Mouse (Mus musculus): ENCODE data around the gene Nmnat3. TPM values are rescaled to one million over a fixed set of nuclear protein-coding genes. Genes with fewer than 3 reads are reported as not detected.
"Not testable (repeated sequence)": the region's sequence is repeated elsewhere in the genome, so short reads cannot be mapped to it uniquely, and the experiment has no call there.

Nmnat3 gene
- polyA plus RNA-seq (2015; fragmentation: Nextera tagmentation; extraction: Ambion mirVana) = 6.4 and 6.6 TPM in 2 replicates

- H3K9me3 ChIP-seq; H3K27me3 ChIP-seq; H3K27ac ChIP-seq; H3K9ac ChIP-seq; ATAC-seq (ENCODE audit: borderline replicate concordance, extremely low read depth, low FRiP score, low TSS enrichment); H3K4me3 ChIP-seq; H3K4me1 ChIP-seq; H3K4me2 ChIP-seq; H3K36me3 ChIP-seq: not testable (repeated sequence)
- 69% methylated on average over 6 of the region's 6 CpGs for WGBS
Observed at GRCm38 (mm10) chr9:98287135-98287534, at the start of gene Nmnat3. Gene Nmnat3 (plus strand): TSS chr9:98287435.

DNA sequence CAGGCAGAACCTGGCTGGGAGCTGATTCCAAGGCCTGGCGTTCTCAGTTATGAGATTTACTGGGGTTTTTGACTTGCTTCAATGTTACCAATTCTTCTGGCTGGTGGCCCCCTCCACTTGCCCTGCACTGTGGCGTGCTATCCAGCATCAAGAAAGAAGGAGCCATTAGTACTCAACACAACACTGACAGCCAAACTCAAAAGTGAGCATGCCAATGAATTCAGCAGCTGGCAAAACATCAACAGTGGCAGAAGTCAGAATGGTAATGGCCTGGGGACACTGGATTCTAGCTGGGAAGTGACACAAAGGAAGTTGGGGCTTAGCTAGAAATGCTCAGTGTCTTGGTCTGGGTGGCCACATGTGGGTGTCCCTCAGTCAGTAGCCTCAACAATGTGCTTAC is 43.8 kb upstream of the Nmnat3 start:
- H3K9ac ChIP-seq = no peak overlapping the region
- no peaks in the 10 kb centered on the region for H3K4me1 ChIP-seq
- no peak overlapping the region for H3K4me2 ChIP-seq
- no peaks in the 10 kb centered on the region for H3K9me3 ChIP-seq
- H3K27me3 ChIP-seq = no peaks in the 10 kb centered on the region
- H3K27ac ChIP-seq = no peak overlapping the region
- H3K36me3 ChIP-seq = no peaks in the 10 kb centered on the region
- H3K4me3 ChIP-seq = no peak overlapping the region
- no peak for ATAC-seq (ENCODE audit: borderline replicate concordance, extremely low read depth, low FRiP score, low TSS enrichment)
- WGBS = 76% methylated on average over 2 of the region's 2 CpGs

DNA sequence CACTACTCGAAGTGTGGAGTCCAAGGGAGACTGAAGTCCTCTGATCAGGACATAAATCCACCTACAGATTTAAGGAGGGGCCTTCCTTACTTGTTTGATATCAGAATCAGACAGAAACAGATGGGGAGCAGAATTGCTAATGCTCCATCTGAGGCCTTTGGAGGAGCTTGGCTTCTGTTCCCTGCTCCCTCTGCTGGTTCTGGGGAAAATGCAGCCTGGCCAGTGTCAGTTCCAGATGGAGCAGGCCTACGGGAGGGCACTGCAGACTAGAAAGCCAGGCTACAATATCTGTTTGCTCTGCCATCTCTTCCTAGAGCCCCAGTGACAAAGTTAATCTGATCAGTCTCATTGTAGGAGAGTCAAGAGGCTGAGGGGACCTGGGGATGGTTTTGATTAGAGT is 43.0 kb upstream of the Nmnat3 start:
- no peaks in the 10 kb centered on the region for H3K4me1 ChIP-seq
- ATAC-seq (ENCODE audit: borderline replicate concordance, extremely low read depth, low FRiP score, low TSS enrichment) = no peak
- no peak overlapping the region for H3K9ac ChIP-seq
- no peak overlapping the region for H3K4me2 ChIP-seq
- no peaks in the 10 kb centered on the region for H3K27me3 ChIP-seq
- H3K27ac ChIP-seq = no peak overlapping the region
- H3K9me3 ChIP-seq = no peaks in the 10 kb centered on the region
- no peak overlapping the region for H3K4me3 ChIP-seq
- H3K36me3 ChIP-seq = no peaks in the 10 kb centered on the region
- 52% methylated on average over 2 of the region's 2 CpGs for WGBS

DNA sequence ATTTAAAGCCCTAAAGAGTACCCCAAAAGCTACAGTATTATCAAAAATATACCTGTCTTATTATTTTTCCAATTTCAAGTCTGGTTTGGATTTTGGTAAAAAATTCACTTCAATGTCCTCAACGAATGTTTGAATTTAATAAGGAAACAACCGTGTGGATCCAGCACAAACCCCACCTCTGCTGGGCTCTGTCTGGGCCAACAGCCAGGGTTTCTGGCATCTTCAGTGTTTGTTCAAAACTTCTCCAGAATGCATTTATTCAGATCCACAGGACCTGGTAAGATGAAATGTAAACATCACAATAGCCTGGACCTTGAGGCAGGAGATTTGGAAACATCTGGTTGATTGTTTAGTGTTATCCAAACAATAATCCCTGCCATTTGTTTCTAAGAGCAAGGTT is 42.0 kb upstream of the Nmnat3 start:
- H3K4me1 ChIP-seq = no peaks in the 10 kb centered on the region
- ATAC-seq (ENCODE audit: borderline replicate concordance, extremely low read depth, low FRiP score, low TSS enrichment) = no peak
- WGBS = 74% methylated on average over 2 of the region's 2 CpGs

GRCm38 (mm10) chr9:98246351-98246750 is 40.9 kb upstream of the Nmnat3 start:
- Histone ChIP-seq H3K4me3 (no peak overlapping the region), H3K9me3 (no peaks in the 10 kb centered on the region), H3K27me3 (no peaks in the 10 kb centered on the region), H3K27ac (no peak overlapping the region), H3K36me3 (no peaks in the 10 kb centered on the region), H3K4me1 (no peaks in the 10 kb centered on the region), H3K4me2 (no peak overlapping the region), H3K9ac (no peak overlapping the region)
- no peak for ATAC-seq (ENCODE audit: borderline replicate concordance, extremely low read depth, low FRiP score, low TSS enrichment)
- WGBS = 76% methylated on average over 1 of the region's 1 CpGs

More for the DNA sequence above, 42.0 kb upstream of the Nmnat3 start:
- Histone ChIP-seq H3K9me3 (no peaks in the 10 kb centered on the region), H3K27ac (no peak overlapping the region), H3K9ac (no peak overlapping the region), H3K36me3 (no peaks in the 10 kb centered on the region), H3K4me2 (no peak overlapping the region), H3K4me3 (no peak overlapping the region), H3K27me3 (no peaks in the 10 kb centered on the region)

- Histone ChIP-seq H3K36me3 (no peaks in the 10 kb centered on the region), H3K4me2 (no peak overlapping the region), H3K4me1 (no peaks in the 10 kb centered on the region), H3K27me3 (no peaks in the 10 kb centered on the region), H3K9me3 (no peaks in the 10 kb centered on the region), H3K4me3 (no peak overlapping the region), H3K27ac (no peak overlapping the region), H3K9ac (no peak overlapping the region)
- 79% methylated on average over 8 of the region's 8 CpGs for WGBS
- ATAC-seq (ENCODE audit: borderline replicate concordance, extremely low read depth, low FRiP score, low TSS enrichment) = no peak
Observed at GRCm38 (mm10) chr9:98260210-98260609, 27.0 kb upstream of the Nmnat3 start.

- no peaks in the 10 kb centered on the region for H3K36me3 ChIP-seq
- H3K27ac ChIP-seq = no peak overlapping the region
- no peak; the same call in 1 of the 2 replicates for ATAC-seq (ENCODE audit: borderline replicate concordance, extremely low read depth, low FRiP score, low TSS enrichment)
- no peaks in the 10 kb centered on the region for H3K27me3 ChIP-seq
- no peaks in the 10 kb centered on the region for H3K9me3 ChIP-seq
- WGBS = 25% methylated on average over 1 of the region's 1 CpGs
- no peaks in the 10 kb centered on the region for H3K4me1 ChIP-seq
- no peak overlapping the region for H3K4me2 ChIP-seq
- H3K9ac ChIP-seq = no peak overlapping the region
- no peak overlapping the region for H3K4me3 ChIP-seq
Observed at GRCm38 (mm10) chr9:98261461-98262011, 25.7 kb upstream of the Nmnat3 start.

DNA sequence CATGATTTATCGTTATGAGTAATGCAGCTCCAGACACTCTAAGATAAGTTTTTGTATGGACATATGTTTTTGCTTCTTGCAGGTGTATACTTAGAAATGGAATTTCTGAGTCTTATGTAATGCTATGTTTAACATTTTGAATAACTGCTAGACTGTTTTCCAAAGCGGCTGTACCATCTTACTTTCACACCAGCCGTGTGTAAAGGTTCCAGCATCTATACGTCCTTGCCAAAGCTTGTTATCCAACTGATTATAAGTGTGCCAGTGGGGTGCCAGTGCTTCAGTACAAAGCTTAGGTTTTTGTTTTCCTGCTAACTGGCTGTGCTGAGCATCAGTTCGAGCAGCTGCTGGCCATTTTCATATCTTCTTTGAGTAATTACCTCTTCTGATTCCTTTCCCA is 22.3 kb upstream of the Nmnat3 start:
- Histone ChIP-seq H3K36me3 (no peaks in the 10 kb centered on the region), H3K4me2 (no peak overlapping the region), H3K27ac (no peak overlapping the region), H3K9me3 (no peaks in the 10 kb centered on the region), H3K4me3 (no peak overlapping the region), H3K27me3 (no peaks in the 10 kb centered on the region), H3K4me1 (no peaks in the 10 kb centered on the region), H3K9ac (no peak overlapping the region)
- WGBS = 78% methylated on average over 5 of the region's 5 CpGs
- ATAC-seq (ENCODE audit: borderline replicate concordance, extremely low read depth, low FRiP score, low TSS enrichment) = no peak

- no peaks in the 10 kb centered on the region for H3K36me3 ChIP-seq
- H3K4me1 ChIP-seq = no peaks in the 10 kb centered on the region
- no peak overlapping the region for H3K27ac ChIP-seq
- no peak overlapping the region for H3K4me2 ChIP-seq
- H3K9me3 ChIP-seq = no peaks in the 10 kb centered on the region
- no peak for ATAC-seq (ENCODE audit: borderline replicate concordance, extremely low read depth, low FRiP score, low TSS enrichment)
- no peak overlapping the region for H3K9ac ChIP-seq
- H3K4me3 ChIP-seq = no peak overlapping the region
- 56% methylated on average over 5 of the region's 5 CpGs for WGBS
- H3K27me3 ChIP-seq = no peaks in the 10 kb centered on the region
Observed at GRCm38 (mm10) chr9:98272734-98273133, 14.5 kb upstream of the Nmnat3 start.

GRCm38 (mm10) chr9:98275080-98275479 is 12.2 kb upstream of the Nmnat3 start:
- Histone ChIP-seq H3K27me3 (no peaks in the 10 kb centered on the region), H3K4me1 (no peaks in the 10 kb centered on the region), H3K9me3 (no peaks in the 10 kb centered on the region), H3K27ac (no peak overlapping the region), H3K9ac (no peak overlapping the region), H3K4me3 (no peak overlapping the region), H3K36me3 (no peaks in the 10 kb centered on the region), H3K4me2 (no peak overlapping the region)
- 76% methylated on average over 10 of the region's 10 CpGs for WGBS
- no peak for ATAC-seq (ENCODE audit: borderline replicate concordance, extremely low read depth, low FRiP score, low TSS enrichment)

DNA sequence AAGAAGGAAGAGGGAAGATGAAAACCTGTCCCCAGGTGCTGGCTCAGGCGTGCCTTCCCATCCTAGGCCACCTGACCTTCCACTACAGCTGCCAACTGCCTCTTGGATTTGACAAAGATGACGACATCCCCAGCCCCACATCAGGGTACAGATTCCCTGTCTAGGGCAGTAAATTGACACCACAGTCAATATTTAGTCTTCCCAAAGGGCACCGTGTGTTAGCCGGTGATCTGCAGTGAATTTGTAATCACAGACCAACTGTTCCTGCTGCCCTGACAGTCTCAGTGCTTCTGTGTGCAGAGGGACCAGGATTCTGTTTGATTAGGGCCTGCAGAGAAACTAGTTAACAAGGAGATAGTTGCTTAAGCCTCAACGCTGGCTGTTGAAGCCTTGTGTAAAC is 7.1 kb upstream of the Nmnat3 start:
- no peaks in the 10 kb centered on the region for H3K36me3 ChIP-seq
- no peak for ATAC-seq (ENCODE audit: borderline replicate concordance, extremely low read depth, low FRiP score, low TSS enrichment)
- no peak overlapping the region for H3K27ac ChIP-seq
- H3K4me1 ChIP-seq = no peaks in the 10 kb centered on the region
- H3K4me3 ChIP-seq = no peak overlapping the region
- no peak overlapping the region for H3K4me2 ChIP-seq
- no peaks in the 10 kb centered on the region for H3K27me3 ChIP-seq
- no peak overlapping the region for H3K9ac ChIP-seq
- H3K9me3 ChIP-seq = no peaks in the 10 kb centered on the region
- WGBS = 23% methylated on average over 5 of the region's 5 CpGs

DNA sequence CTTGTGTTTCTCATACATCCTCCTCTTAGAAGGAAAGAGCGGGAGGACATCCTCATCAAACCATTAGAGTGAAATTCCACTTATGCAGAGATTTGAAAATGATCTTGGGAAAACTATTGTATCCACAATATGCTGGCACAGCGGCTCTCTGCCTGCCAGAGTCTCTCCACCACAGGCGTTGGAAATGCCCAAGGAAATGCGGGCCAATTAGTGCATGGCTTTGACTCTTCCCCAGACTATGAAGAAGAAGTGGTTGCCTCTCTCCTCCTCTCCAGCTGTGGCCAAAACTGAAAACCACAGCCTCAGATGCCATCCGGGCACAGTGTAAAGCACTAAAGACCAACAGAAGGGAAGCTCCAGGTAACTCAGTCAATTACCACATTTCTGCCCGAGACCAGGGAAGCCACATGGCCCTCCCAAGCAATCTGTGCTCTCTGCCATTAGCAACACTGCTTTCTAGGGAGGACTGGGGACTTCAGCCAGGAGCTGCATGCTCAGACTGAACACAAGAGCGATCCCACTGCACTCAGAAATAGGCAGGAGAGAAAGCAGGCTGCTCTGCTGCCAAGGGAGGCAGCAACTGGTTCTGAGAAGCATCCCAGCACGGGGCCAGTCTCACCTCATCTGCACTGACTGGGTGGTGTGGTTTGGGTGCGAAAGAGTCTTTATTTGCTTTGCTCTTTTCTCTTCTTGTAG is 1.5 kb upstream of the Nmnat3 start:
- Histone ChIP-seq H3K4me3 (no peak overlapping the region), H3K27ac (no peak overlapping the region), H3K9me3 (no peaks in the 10 kb centered on the region), H3K4me2 (no peak overlapping the region), H3K4me1 (no peaks in the 10 kb centered on the region), H3K27me3 (no peaks in the 10 kb centered on the region), H3K36me3 (no peaks in the 10 kb centered on the region), H3K9ac (no peak overlapping the region)
- ATAC-seq (ENCODE audit: borderline replicate concordance, extremely low read depth, low FRiP score, low TSS enrichment) = no peak
- WGBS = 73% methylated on average over 9 of the region's 9 CpGs

Data from lung, embryonic 15.5 days (tissue).